Mouse (Mus musculus): ENCODE measurements around the gene Tceanc2. TPM values are rescaled to one million over a fixed set of nuclear protein-coding genes. Genes with fewer than 3 reads are reported as not detected.

Gene Tceanc2
- polyA plus RNA-seq, 1 experiment from 2014 or later, result 32.1 TPM

DNA sequence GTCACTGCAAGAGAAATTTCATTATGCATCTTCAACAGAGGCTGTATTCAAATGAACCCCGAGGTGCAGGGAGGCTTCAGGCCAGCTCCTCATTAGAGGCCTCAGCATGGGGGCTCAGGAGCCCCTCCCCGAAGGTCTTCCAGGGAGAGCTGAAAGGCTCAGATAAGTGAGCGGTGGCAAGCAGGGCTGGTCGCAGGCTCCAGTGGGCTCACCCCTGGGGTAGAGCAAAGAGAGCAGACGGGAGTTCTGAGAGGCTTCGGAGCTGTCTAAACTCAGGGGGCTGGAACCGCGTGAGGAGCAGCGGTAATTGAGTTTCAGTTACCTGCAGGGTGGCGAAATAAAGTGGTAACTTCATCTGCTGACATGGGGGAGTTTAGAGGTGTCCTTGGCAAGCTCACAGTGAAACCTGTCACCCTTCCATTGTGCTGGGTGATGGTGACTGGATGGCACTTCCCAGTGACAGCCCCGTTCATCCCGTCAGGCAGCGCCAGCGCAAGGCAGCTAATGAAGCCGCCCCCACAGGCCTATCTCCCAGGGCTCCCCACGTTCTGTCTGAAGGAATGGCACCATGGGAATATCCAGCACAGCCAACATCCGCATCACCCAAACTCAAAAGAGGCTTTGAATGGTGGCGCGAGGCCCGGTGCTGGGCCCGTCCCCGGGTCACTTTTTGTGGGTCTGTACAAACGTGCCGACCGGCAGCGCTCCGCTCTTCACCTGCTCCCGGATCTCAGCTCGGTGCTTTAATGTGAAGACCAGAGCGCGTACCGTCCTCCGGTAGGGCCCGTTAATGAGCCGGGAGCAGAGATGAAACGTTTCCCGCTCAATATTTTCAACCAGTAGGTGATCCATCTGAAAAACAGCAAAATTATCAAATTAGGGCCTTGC lies 39.7 kb downstream of the Tceanc2 start:
- ATAC-seq (replicated peaks; ENCODE audit: low FRiP score), result no peak; the same call in 1 of the 2 replicates

DNA sequence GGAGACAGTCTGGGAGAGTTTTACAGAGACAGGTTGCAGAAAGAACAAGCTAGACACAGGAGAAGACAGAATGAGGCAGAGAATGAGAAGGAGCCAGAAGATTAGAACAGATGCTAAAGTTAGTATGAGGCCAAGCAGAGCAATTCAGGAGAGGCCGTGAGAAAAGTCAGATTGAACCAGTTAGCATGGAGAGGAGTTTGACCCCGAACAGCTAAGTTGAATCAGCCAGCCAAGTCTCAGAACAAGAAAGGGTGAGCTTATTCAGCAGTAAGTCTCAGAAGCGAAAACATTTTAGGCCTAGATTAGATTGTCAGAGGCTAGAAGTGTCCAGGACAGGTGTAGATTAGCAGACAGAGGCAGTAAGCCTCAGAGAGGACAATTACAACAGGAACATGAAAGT lies 42.4 kb downstream of the Tceanc2 start:
- H3K4me1 ChIP-seq, result peaks cover 76% of the 10 kb centered on the region
- H3K27ac ChIP-seq, result peak overlapping the region; percentile 63
- no peaks in the 10 kb centered on the region for H3K9me3 ChIP-seq (replicated peaks)
- H3K27me3 ChIP-seq, result no peaks in the 10 kb centered on the region
- H3K36me3 ChIP-seq, result 0 out of 2 replicates have a peak, but pooled peaks cover 6% of the 10 kb centered on the region
- no peak for ATAC-seq (replicated peaks; ENCODE audit: low FRiP score)
- no peak overlapping the region for H3K9ac ChIP-seq
- H3K4me3 ChIP-seq (replicated peaks), result no peak overlapping the region
- WGBS, result 37% methylated on average over 3 of the region's 3 CpGs
- H3K4me2 ChIP-seq, result no peak overlapping the region

More for the DNA sequence above, 39.7 kb downstream of the Tceanc2 start:
- Histone ChIP-seq H3K27me3 (no peaks in the 10 kb centered on the region), H3K4me1 (peaks cover 74% of the 10 kb centered on the region), H3K4me3 (replicated peaks) (no peak overlapping the region), H3K27ac (peak overlapping the region; percentile 84), H3K9me3 (replicated peaks) (no peaks in the 10 kb centered on the region), H3K9ac (no peak overlapping the region), H3K4me2 (no peak overlapping the region), H3K36me3 (0 out of 2 replicates have a peak, but pooled peaks cover 11% of the 10 kb centered on the region)
- WGBS, result 43% methylated on average over 37 of the region's 37 CpGs

DNA sequence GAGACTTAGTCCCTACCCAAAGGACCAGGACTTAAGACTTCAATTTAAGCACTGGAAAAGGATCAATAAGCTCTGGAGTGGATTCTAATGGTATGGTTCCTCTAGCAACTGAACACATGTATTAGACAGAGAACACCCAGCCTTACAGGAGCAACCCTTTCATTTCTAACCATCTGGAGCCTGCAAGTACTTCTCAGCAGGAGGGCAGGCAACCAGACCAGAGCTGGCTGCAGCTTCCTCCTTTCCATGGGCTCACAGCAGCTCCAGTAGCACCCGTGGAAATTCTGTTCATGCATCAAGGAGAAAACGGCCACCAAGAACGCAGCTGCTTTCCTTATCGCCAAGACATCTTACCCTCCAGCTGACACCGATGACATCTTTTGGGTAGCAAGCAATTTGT lies 43.3 kb downstream of the Tceanc2 start:
- 47% methylated on average over 5 of the region's 5 CpGs for WGBS
- no peak for ATAC-seq (replicated peaks; ENCODE audit: low FRiP score)
- H3K27ac ChIP-seq, result peak overlapping the region; percentile 63

DNA sequence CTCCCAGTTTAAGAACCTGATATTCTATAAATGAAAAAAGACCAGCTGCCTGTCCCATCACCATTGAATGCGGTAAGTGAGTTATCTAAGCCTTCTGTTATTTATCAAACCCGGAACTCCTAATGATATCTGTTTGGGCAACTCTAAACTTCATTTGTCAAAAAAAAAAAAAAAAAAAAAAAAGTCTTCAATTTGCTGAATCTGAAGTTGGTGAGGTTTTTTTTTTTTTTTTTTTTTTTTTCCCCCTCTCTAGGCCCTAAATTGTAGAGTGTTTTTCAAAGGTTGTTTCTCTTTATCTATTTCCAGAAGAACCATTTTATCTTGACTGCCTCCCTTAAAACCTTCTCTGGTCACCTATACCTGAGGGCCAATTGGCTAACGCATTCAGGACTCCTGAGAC lies 44.0 kb downstream of the Tceanc2 start:
- H3K27me3 ChIP-seq, result no peaks in the 10 kb centered on the region
- no peak overlapping the region for H3K4me2 ChIP-seq
- H3K9ac ChIP-seq, result no peak overlapping the region
- H3K4me3 ChIP-seq (replicated peaks), result no peak overlapping the region
- no peaks in the 10 kb centered on the region for H3K9me3 ChIP-seq (replicated peaks)
- ATAC-seq (replicated peaks; ENCODE audit: low FRiP score), result no peak
- H3K36me3 ChIP-seq, result 0 out of 2 replicates have a peak, but pooled peaks cover 6% of the 10 kb centered on the region
- 81% methylated on average over 3 of the region's 3 CpGs for WGBS
- peak overlapping the region; percentile 45; the same call in 1 of the 2 replicates for H3K27ac ChIP-seq
- H3K4me1 ChIP-seq, result peaks cover 70% of the 10 kb centered on the region

More for the DNA sequence above, 43.3 kb downstream of the Tceanc2 start:
- 0 out of 2 replicates have a peak, but pooled peaks cover 6% of the 10 kb centered on the region for H3K36me3 ChIP-seq
- no peak overlapping the region for H3K4me3 ChIP-seq (replicated peaks)
- no peak overlapping the region for H3K9ac ChIP-seq
- H3K27me3 ChIP-seq, result no peaks in the 10 kb centered on the region
- peaks cover 71% of the 10 kb centered on the region for H3K4me1 ChIP-seq
- H3K9me3 ChIP-seq (replicated peaks), result no peaks in the 10 kb centered on the region
- H3K4me2 ChIP-seq, result no peak overlapping the region

DNA sequence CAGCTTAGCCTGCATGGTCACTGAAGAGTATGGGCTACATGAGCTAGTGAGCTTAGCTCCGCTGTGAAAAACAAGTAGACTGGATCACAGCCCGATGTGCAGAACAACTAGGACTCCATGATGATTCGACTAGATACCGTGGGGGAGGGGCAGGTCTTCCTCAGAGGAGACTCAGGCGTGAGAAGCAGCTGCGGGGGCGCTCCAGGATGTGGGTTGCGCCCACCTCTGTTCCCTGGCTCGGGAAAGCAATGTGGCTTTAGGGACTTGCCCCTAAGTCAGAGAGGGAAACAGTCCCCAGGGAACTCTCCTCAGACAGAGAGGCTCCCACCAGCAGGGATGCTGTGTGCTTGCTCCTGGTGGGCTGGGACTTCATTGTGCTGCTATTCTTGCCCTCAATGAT lies 48.4 kb downstream of the Tceanc2 start:
- no peak for ATAC-seq (replicated peaks; ENCODE audit: low FRiP score)
- Histone ChIP-seq H3K9me3 (replicated peaks) (no peaks in the 10 kb centered on the region), H3K4me1 (peaks cover 61% of the 10 kb centered on the region), H3K4me2 (no peak overlapping the region), H3K27ac (peak overlapping the region; percentile 48; the same call in 1 of the 2 replicates), H3K36me3 (no peaks in the 10 kb centered on the region), H3K9ac (no peak overlapping the region), H3K4me3 (replicated peaks) (no peak overlapping the region), H3K27me3 (peaks cover 3% of the 10 kb centered on the region; the same call in 1 of the 2 replicates)
- 14% methylated on average over 9 of the region's 9 CpGs for WGBS

DNA sequence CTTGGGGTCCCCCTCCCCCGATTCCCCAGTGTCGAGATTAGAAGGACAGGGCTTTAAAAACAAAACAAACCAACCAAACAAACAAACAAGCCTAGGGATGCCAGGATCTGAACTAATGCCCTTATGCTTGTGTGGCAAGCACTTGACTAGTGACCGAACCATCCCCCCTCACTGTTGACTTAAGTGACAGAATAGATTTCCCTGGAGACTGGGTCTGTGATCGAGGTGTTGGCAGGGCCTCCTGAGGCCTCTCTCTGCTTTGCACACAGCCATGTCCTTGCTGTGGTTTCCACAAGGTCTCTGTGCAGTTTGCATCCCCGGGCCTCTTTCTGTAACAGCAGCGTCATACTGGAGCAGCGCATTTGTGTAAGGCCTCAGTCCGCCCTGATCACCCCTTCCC lies 49.5 kb downstream of the Tceanc2 start:
- WGBS, result 79% methylated on average over 8 of the region's 8 CpGs
- H3K36me3 ChIP-seq, result no peaks in the 10 kb centered on the region
- ATAC-seq (replicated peaks; ENCODE audit: low FRiP score), result no peak

DNA sequence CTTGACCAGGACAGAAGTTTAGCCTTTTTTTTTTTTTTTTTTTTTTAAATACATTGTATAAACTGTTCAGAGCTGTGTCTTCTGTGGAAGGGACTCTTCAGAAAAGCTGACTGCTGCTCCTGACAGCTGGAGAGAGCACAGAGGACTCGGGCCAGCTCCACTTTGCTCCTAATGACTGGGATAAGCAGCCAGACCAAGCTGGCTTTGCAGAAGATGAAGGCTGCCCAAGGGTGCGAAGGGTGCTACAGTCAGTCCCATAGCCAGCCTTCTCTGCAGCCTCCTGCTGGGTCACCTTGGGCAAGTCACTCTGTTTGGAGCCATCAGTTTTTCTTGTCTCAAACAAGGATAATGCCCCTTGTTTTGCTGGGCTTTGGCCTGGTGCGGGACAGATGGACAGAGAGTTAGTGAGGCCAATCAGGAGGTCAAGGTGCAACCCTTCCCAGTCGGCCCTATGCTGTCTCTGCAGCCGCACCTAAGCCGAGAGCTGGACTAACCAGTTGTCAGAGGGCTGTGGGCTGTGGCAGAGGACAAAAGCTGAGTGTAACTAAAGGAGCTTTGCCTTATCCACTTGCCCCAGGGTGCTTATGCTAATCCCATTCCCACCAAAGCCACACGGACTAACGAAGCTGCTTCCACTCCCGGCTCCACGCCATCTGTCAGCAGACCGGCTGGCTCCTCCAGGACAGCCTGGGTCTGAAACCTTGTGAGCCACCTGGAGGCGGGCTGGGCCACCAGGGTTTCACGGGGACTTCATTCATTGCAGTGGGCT lies 50.8 kb downstream of the Tceanc2 start:
- no peak overlapping the region for H3K4me3 ChIP-seq (replicated peaks)
- no peak overlapping the region for H3K9ac ChIP-seq
- WGBS, result 42% methylated on average over 13 of the region's 13 CpGs
- H3K4me1 ChIP-seq, result peaks cover 55% of the 10 kb centered on the region
- ATAC-seq (replicated peaks; ENCODE audit: low FRiP score), result no peak
- no peak overlapping the region for H3K4me2 ChIP-seq
- no peak overlapping the region for H3K27ac ChIP-seq
- no peaks in the 10 kb centered on the region for H3K9me3 ChIP-seq (replicated peaks)
- H3K27me3 ChIP-seq, result peaks cover 3% of the 10 kb centered on the region; the same call in 1 of the 2 replicates
- H3K36me3 ChIP-seq, result no peaks in the 10 kb centered on the region

More for the DNA sequence above, 49.5 kb downstream of the Tceanc2 start:
- H3K9me3 ChIP-seq (replicated peaks), result no peaks in the 10 kb centered on the region
- H3K27ac ChIP-seq, result no peak overlapping the region
- no peak overlapping the region for H3K4me2 ChIP-seq
- peaks cover 3% of the 10 kb centered on the region; the same call in 1 of the 2 replicates for H3K27me3 ChIP-seq
- no peak overlapping the region for H3K4me3 ChIP-seq (replicated peaks)
- H3K9ac ChIP-seq, result no peak overlapping the region
- peaks cover 51% of the 10 kb centered on the region for H3K4me1 ChIP-seq

DNA sequence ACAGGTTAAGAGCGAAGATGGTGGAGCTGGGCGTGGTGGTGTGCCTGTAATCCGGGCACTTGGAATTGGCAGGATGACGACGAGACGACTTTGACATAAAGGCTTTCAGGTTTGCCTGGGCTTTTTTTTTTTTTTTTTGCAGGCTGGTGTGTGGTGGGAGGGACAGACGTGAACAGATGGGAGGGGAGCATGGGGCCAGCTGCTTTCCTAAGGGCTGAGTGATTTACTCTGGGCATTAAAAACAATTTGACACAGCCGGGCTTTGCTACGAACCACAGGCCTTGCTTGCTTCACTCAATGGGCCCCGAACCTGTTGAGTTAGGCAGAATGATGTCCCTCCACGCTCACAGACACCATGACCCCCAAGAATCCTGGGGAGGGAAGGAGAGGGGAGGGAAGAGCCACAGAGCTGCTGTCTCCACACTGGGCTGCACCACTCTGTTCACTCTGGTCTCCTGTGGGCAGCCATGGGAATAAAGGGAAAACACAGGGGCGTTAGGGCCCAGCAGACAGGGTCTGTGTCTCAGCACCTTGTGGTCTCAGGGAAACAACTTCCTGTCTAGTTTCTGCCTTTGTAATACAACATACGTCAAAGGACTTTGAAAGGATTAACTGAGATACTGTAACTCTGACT lies 51.9 kb downstream of the Tceanc2 start:
- Histone ChIP-seq H3K9me3 (replicated peaks) (no peaks in the 10 kb centered on the region), H3K4me3 (replicated peaks) (no peak overlapping the region), H3K27me3 (peaks cover 3% of the 10 kb centered on the region; the same call in 1 of the 2 replicates), H3K4me1 (peaks cover 52% of the 10 kb centered on the region), H3K4me2 (no peak overlapping the region), H3K36me3 (no peaks in the 10 kb centered on the region), H3K9ac (no peak overlapping the region), H3K27ac (no peak overlapping the region)
- no peak for ATAC-seq (replicated peaks; ENCODE audit: low FRiP score)
- WGBS, result 42% methylated on average over 13 of the region's 13 CpGs

DNA sequence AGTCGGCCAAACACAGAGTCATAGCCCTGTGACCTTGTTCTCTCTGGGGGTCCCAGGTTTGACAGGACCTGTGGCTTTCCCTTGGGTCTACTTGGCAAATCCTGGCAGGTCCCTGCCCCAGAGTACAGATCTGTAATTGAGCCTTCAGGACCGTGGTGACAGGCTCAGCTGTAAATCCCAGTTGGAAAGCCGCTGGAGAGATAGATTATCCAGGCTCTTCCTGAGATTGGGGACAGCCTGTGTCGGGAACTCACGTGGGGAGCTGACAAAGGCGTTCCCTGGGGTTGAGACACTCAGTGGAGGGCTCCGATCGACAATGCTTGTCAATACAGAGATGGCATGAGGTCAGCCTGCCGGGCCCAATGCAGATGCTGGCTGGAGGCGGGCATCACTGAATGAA lies 52.5 kb downstream of the Tceanc2 start:
- Histone ChIP-seq H3K9me3 (replicated peaks) (no peaks in the 10 kb centered on the region), H3K9ac (no peak overlapping the region), H3K27me3 (peaks cover 3% of the 10 kb centered on the region; the same call in 1 of the 2 replicates), H3K36me3 (no peaks in the 10 kb centered on the region), H3K4me3 (replicated peaks) (no peak overlapping the region), H3K4me2 (no peak overlapping the region), H3K4me1 (peaks cover 52% of the 10 kb centered on the region), H3K27ac (no peak overlapping the region)
- ATAC-seq (replicated peaks; ENCODE audit: low FRiP score), result no peak
- 36% methylated on average over 10 of the region's 10 CpGs for WGBS

DNA sequence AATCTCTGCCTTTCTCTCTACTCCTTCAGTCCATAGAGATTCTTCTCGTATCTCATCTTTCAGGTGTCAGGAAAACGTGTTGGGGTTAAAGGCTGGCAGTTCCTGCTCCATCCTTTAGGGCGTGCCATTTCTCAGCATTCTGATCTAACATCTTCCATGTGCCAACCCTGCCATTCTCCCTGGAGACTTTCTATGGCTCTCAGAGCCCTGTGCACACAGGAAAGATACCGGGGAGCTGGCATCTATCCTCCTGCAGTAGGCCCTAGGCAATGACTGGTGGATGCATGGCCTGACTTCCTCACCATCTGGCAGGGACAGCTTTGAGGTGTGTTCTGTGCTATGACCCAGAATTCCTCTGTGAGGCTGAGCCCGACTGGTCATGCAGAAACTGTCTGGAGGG lies 53.8 kb downstream of the Tceanc2 start:
- Histone ChIP-seq H3K27ac (no peak overlapping the region), H3K27me3 (peaks cover 3% of the 10 kb centered on the region; the same call in 1 of the 2 replicates), H3K4me3 (replicated peaks) (no peak overlapping the region), H3K36me3 (no peaks in the 10 kb centered on the region), H3K9me3 (replicated peaks) (no peaks in the 10 kb centered on the region), H3K4me2 (no peak overlapping the region), H3K9ac (no peak overlapping the region), H3K4me1 (peaks cover 48% of the 10 kb centered on the region)
- ATAC-seq (replicated peaks; ENCODE audit: low FRiP score), result no peak
- 50% methylated on average over 5 of the region's 5 CpGs for WGBS

DNA sequence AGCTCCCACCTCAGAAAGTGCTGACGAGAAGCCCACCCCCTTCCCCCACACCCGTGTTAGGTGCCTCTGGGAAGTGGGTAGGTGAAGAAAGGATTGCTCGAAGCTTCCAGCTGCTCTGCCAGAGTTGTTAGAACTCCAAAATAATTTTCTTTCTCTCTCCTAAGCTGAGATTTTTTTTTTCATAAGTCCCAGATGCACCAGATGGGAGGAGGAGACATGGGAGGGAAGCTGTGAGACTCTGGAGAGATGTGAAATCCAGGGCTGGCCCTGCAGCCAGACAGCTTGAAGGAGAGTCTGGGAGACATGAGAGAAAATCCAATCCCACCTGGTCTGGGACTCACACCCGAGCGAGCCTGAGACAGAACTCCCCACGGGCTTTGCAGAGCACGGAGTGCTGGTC lies 54.5 kb downstream of the Tceanc2 start:
- Histone ChIP-seq H3K27me3 (peaks cover 3% of the 10 kb centered on the region; the same call in 1 of the 2 replicates), H3K9ac (no peak overlapping the region), H3K36me3 (no peaks in the 10 kb centered on the region), H3K4me2 (no peak overlapping the region), H3K9me3 (replicated peaks) (no peaks in the 10 kb centered on the region), H3K27ac (no peak overlapping the region), H3K4me3 (replicated peaks) (no peak overlapping the region), H3K4me1 (peaks cover 42% of the 10 kb centered on the region)
- ATAC-seq (replicated peaks; ENCODE audit: low FRiP score), result no peak
- 52% methylated on average over 7 of the region's 7 CpGs for WGBS
